Mouse (Mus musculus): Measurements from ENCODE around the gene Igf2bp3. TPM values are rescaled to one million over a fixed set of nuclear protein-coding genes. Genes with fewer than 3 reads are reported as not detected.

Igf2bp3 gene
- 8.6 and 9.1 TPM in 2 replicates for polyA plus RNA-seq (2012; rRNA removed)

GRCm38 (mm10) chr6:49214928-49215747, at the start of gene Igf2bp3:
Gene Igf2bp3 (minus strand): TSS chr6:49214957.

GRCm38 (mm10) chr6:49263847-49264243, 49.1 kb upstream of the Igf2bp3 start, which contains the start of gene Tra2a:
Gene Tra2a (minus strand): TSS chr6:49264033.

GRCm38 (mm10) chr6:49073304-49074116, 141.2 kb downstream of the Igf2bp3 start, which contains the start of gene Malsu1:
Gene Malsu1 (plus strand): TSS chr6:49073795.

GRCm38 (mm10) chr6:49036275-49037267, 178.2 kb downstream of the Igf2bp3 start, which contains the start of gene Gpnmb:
Gene Gpnmb (plus strand): TSS chr6:49036546.

Other genes starting within 250 kb of the Igf2bp3 start
- gene Doxl2, start 240.0 kb downstream of the Igf2bp3 start, polyA plus RNA-seq (2012; rRNA removed) = not detected in 2 replicates
- not detected in 2 replicates for gene Svs1, start 228.1 kb downstream of the Igf2bp3 start, polyA plus RNA-seq (2012; rRNA removed)
- gene Gpnmb, start 178.4 kb downstream of the Igf2bp3 start, polyA plus RNA-seq (2012; rRNA removed) = 0.46 and 0.51 TPM in 2 replicates
- 9.2 and 10.6 TPM in 2 replicates for gene Malsu1, start 141.2 kb downstream of the Igf2bp3 start, polyA plus RNA-seq (2012; rRNA removed)
- gene Tra2a, start 49.1 kb upstream of the Igf2bp3 start, polyA plus RNA-seq (2012; rRNA removed) = 62.6 and 72.6 TPM in 2 replicates
- 1.4 TPM in 2 replicates for gene Ccdc126, start 104.3 kb upstream of the Igf2bp3 start, polyA plus RNA-seq (2012; rRNA removed)
- 2.3 TPM in 2 replicates for gene Fam221a, start 152.8 kb upstream of the Igf2bp3 start, polyA plus RNA-seq (2012; rRNA removed)
- 0.02 TPM in 1 of 2 replicates, not detected in the other for gene Stk31, start 180.6 kb upstream of the Igf2bp3 start, polyA plus RNA-seq (2012; rRNA removed)

Measured in liver, embryonic 14 days (tissue).